Mouse (Mus musculus): Measurements from ENCODE around the gene Tmem39b.

- no peak for TF ChIP-seq CTCF (IDR thresholded peaks at IDR 0.05; ENCODE audit: extremely low read depth, insufficient read depth, low read length)
- no peak for TF ChIP-seq POLR2A (IDR thresholded peaks at IDR 0.05; ENCODE audit: extremely low read depth, insufficient read depth, low read length)
Measured at GRCm38 (mm10) chr4:129662255-129662813, 34.3 kb downstream of the Tmem39b start.
